Mouse (Mus musculus): ENCODE data around the gene Efnb3.

The Efnb3 gene

DNA sequence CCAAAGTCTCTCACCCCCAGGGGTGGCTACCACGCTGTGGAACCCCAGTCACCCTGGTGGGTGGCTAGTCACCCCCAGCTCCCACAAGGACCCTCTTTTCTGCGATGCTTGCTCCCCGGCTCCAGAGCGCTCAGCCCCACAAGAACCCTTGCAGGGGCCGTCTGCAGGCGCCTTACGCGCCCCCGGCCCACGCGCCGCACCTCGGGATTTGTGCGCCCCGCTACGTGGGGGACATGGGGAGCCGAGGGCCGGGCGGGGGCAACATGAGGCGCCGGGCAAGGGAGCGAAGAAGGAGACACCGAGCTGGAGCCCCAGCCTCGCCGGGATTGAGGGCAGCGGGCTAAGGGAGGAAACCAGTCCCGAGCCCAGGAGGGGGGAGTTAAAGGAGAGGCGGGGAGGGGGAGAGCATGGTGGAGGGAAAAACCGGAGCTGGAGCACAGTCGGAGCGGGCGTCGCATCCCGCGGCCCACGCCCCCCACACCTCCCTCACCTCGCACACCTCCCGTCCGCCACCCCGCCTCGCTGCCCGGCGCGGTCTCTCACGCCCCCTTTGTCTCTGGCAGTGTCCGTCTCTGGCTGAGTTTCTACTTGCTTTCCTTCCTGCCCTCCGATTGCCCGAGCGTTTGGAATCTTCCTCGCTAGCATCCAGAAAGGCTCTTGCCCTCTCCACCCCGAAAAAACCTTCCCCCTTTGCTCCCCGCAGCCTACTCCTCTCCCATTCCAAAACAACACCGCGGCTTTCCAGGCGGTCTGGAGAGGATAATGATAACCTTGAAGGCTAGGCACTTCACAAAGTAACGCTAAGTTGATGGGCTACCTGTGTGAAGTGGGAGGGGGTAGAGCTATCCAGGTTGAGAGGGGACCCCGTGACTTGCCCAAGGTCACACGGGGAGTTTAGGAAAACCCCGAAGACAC, at the start of gene Efnb3:
TSS of gene Efnb3 (minus strand) at position 355 of the 915 bp plus-strand sequence.
- no peak for DNase-seq (ENCODE audit: low spot score in 2 of 2)

DNA sequence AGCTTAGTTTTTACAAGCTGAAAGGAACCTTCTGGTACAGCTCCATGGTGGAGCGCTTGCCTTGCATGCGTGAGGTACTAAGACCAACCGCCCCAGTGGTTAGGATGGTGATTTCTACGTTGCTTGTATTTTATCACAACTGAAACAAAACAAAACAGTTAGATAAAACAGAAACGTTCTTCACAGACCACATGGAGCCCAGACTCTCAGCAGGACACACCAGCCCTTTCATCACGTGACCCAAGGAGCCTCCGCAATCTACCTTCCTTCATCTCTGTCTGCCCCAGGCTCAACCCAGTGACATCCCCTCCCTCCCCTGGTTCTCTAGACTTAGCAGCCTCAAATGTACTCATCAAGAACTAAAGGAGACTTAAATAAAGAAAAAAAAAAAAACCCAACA, 49.4 kb upstream of the Efnb3 start:
- no peak for DNase-seq (ENCODE audit: low spot score in 2 of 2)

DNA sequence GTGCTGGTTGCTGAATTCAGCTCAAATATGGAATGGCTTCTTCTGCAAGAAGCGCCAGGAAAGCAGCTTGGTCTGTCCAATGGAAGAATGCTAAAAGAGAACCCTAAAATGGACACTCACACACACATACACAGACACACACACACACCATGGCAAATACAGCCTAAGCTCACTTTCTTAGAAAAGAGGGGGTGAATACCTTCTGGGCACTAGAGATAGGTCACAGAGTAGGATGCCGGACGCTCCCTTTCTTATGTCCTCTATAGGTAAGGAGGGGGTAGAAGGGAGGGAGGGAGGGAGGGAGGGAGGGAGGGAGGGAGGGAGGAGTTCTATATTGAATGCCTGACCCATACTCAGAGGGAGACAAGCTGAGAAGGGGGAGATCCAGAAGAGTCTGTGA, 48.5 kb upstream of the Efnb3 start:
- DNase-seq (ENCODE audit: low spot score in 2 of 2) = no peak

DNA sequence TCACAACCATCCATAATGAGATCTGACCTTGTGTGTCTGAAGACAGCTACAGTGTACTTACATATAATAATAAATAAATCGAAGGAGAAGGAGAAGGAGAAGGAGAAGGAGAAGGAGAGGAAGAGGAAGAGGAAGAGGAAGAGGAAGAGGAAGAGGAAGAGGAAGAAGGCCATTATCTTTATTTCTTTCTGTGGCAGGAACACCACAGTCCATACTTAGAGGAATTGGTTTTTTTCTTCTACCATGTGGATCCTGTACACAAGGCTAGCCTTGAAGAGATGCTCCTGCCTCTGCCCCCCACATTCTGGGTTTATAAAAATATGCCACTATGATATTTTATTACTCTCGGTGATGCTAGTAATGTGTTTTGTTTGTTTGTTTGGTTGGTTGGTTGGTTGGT, 46.8 kb upstream of the Efnb3 start:
- DNase-seq (ENCODE audit: low spot score in 2 of 2) = no peak

DNA sequence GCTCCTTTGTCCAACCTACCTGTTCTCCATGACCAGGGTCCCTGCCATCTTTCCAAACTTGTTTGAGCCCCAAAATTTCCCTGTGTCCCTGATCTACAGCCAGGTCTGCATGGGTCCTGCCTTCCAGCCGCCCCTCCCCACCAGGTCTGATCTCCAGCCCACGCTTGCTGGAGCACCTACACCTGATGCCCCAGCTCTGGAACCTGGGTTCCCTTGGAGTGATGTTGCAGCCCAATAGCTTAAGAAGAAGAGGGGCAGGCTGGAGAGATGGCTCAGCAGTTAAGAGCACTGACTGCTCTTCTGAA, 46.4 kb upstream of the Efnb3 start:
- DNase-seq (ENCODE audit: low spot score in 2 of 2) = no peak

DNA sequence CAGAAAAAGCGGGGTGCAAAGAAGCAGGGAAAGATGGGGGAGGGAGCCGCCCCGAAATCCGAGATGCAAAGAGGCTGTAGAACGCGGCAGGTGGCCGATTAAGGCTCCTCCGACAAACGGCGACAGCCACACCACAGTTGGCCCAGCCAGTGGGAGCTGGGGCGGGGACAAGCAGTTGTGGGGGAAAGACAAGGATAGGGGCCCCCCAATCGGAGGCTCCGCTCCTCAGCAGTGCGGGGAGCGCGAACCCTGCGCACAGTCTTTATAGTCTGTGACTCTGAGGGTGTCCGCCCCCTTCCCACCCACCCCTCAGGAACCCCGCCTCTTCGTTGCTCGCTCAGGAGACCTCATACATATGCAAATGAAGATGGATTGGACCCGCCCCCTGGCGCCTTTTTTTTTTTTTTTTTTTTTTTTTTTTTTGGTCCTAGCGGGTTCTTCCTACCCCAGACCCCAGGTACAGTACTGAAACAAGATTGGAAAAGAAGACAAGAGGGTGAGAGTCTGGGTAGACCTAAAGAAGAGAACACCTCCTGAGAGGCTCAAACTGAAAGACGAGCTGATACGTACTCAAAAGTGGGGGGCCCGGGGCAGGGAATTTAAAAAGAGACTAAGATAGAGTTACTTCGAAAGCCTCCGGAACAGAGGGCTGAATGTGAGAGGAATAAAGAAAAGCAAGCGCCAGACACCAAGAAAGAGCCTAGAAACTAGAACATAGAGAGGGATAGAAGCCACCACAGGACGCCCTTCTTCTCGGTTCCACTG, 45.9 kb upstream of the Efnb3 start, which contains the start of gene Atp1b2:
TSS of gene Atp1b2 (minus strand) at position 217 of the 765 bp plus-strand sequence.
- peak; percentile 57 to 59 for DNase-seq (ENCODE audit: low spot score in 2 of 2)

DNA sequence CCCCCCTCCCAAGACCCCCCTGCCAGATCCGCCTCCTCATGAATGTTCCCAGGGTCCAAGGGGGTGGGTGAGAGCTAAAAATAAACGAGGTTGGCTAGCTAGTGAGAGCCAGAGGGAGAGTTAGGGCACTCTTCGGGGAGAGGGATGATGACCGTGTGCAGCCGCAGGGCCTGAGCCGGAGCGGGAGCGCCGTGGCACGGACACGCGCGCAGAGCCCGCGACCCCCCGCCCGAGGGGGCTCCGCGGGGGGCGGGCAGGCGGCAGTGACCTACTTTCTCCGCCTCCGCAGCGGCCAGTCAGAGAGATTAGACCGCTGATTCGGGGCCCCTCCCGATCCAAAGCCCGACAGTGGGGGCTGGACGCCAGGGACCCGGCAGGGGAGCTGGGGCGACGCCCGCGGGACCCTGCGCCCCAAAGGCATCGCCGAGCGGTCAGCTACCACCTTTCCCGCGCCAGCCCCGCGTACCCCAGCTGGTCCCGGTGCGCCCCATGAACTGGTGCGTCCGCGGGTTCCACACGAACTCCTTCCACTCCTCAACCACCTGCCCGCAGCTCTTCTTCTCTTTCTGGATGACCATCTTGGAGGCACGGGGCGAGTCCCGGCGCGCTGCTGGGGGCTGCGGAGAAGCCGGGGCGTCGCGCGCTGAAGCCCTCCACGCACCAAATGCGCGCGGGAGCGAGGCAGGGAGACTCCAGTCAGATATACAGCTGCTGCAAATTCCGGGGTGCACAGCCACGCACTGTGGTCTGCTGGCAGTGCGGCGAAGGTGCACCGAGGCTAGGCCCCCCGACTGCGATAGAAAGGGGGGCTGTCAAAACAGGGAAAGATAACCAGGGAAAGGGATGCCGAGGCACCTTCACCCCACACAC, 45.0 kb upstream of the Efnb3 start:
- no peak for DNase-seq (ENCODE audit: low spot score in 2 of 2)

DNA sequence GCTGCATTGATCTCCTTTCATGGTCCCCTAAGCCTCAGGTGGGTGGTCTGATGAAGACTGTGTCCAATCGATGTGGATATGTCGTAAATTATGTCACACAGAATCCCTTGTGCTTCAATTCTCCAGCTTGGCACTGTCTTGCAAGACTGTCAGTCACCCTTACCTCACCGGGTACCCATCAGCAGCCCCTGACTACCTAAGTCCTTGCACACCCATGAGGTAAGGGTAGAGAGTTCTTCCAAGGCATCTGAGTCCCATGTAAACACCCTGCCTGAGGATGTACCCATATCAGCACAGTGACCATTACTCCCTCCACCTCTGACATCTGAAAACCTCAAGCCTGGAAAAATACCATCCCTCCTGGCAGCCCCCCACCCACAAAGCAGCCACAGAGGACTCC, 44.3 kb upstream of the Efnb3 start:
- DNase-seq (ENCODE audit: low spot score in 2 of 2) = no peak

DNA sequence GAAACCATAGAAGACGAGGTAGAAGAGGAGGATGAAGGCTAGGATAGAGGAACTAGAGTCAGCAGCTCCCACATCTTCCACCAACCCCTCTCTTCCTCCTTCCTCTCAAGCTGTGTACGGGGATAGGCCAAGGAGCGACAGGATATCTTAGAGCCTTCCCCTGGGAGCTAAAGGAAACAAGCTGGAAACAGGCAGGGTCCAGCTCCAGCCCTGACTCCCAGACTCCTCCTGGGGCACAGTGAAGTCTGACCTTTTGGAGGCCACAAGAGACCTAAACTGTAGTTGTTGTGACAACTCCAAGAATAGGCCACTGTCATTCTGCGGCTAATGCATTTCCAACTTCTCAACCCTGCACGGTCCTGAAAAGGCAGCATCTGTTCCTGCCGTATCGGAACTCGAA, 43.5 kb upstream of the Efnb3 start:
- no peak for DNase-seq (ENCODE audit: low spot score in 2 of 2)

DNA sequence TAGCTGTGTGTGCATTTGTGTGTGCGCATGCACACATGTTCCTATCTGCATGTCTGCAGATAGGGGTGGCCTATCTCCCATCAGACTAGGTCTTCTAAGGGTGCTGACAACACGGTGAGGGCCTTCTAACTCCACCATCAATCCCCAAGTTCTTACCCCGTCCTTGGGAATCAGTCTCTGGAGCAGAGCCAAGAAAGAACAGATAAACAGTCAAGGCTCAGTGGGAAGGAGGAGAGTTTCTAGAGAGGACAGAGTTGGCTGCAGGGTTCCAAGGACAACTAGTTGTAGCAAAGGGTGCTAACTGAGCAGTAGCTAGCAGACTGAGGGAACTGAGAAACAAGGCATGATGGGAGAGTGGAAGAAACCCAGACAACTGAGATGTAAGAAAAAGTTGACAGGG, 41.8 kb upstream of the Efnb3 start:
- no peak for DNase-seq (ENCODE audit: low spot score in 2 of 2)

DNA sequence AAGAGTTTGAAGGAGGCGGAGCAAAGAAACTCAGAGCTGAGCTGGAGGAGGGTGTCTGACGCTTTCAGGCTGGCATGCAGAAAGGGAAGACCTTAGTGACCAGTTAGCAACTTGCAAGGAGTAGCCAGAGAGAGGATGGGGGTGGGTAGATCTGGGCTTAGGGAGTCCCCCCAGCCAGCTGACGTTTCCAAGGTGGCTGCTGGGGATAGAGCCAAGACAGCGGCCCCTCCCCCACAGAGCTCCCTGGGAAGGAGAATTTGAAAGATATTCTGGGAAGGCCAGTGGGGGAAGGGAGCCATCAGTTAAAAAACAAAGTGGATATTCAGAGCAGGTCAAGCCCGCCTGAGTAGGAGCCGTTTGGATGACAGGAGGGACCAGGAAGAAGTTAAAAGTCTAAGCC, 40.1 kb upstream of the Efnb3 start:
- peak; percentile 38 to 59 for DNase-seq (ENCODE audit: low spot score in 2 of 2)

DNA sequence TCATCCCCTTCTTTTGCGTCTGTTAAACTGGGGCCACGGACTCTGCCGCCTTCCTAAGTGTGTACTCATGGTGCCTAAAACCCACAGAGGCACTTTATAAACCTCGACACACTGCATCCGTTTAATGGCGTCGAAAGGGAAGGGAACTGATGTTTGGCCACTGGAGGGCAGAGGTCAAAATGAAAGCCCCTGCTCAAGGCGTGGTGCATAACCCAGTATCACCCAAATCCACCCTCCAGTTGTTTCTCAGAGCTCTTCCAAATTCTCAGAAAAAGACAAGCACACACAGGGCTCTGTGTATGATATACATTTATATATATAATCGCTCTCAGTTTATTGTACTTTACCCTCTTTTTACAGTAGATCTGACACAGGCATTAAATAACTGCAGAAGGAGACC, 39.4 kb upstream of the Efnb3 start:
- no peak for DNase-seq (ENCODE audit: low spot score in 2 of 2)

DNA sequence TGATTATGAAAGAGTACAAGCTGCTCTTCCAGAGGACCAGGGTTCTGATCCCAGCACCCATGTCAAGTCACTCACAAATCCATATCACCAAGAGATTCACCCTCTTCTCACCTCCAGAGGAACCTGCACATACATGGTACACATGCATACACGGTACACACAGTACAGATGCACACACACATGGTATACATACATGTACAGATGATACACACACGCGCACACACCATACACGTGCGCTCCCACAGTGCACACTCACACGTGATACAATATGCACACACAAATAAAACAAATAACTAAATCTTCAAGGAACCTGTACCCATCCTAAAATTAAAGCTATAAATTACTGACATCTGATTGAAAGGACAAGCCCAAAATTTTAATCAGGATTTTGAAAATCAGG, 34.8 kb upstream of the Efnb3 start:
- no peak for DNase-seq (ENCODE audit: low spot score in 2 of 2)

DNA sequence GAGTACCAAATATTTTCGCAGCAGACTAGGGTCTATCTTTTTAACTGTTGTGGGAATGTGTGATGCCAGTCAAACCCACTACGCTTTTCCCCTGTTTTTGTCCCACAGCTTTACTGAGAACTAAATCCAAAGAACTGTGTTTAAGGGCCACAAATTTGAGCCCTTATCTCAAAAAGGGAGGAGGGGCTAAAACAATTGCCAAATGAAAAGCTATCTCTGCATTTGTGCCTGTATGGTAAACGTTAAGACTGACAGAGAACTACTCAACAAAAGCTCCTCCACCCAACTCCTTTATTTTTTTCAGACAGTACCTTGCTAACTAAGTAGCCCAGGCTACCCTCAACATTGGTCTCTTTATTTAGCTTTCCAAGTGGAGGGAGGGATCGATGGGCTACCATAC, 32.8 kb upstream of the Efnb3 start:
- no peak for DNase-seq (ENCODE audit: low spot score in 2 of 2)

DNA sequence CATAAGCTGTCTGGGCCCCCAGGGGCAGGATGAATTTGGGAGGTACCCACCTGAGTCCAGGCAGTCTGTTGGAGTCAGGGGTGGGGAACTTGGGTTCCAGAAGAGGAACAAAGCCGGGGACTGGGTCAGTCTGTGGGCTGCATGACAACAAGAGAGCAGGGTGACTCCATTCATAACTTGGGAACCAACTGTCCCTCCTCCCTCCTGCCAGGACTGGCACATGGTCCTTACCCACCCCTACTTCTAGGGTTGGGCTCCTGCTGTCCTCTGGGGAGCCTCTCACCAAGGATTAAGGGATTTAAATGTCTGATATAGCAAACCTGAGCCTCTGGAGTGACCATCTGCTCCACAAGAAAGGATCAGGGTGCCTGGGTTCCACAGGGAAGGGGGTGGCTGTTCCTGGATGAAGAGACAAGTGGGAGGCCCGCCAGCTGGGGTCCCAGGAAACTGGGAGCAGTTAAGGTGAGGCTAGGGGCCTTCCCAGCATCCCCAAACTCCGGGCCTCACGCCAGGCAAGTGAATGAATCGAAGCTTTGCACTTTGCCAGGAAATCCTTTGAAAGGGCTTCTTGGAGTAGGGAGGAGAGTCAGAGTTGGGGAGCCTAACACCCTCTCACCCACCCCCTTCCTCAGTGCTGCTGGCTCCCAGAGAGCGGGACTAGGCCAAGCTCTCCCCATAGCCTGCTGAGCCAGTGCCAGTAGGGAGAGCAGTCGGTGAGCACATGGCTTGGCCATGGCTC, 32.1 kb upstream of the Efnb3 start:
- DNase-seq (ENCODE audit: low spot score in 2 of 2) = peak; percentile 27 to 58

DNA sequence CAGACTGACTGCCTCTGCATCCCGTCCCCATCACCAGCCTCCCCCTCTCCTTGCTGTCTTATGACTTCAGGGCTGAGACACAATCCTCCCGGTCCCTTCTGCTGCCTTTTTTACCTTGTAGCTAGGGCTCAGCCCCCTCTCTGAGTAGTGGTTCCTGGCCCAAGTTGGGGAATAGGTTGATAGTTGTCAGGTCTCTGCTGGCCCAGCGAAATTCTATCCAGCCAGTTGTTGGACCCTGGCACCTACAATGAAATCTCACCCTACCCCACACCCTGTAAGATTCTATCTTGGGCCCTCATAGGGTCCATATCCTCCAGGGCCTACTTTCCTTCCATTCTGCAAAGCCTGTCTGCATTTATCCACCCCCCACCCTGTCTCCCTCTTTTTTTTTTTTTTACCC, 31.4 kb upstream of the Efnb3 start:
- DNase-seq (ENCODE audit: low spot score in 2 of 2) = no peak

DNA sequence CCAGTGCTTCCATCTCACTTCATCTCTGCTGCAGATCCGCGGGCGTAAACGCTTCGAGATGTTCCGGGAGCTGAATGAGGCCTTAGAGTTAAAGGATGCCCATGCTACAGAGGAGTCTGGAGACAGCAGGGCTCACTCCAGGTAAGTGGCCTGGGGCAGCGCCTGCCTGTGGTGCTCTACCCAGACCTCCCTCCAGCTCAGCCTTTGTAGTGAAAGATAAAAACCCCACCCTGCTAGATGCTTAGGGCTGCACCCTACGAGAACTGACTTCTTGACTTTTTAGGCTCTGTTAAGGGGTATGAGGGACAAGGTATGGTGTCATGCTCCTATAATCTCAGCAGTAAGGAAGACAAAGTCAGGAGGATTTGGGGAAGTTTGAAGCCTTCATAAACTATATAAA, 30.6 kb upstream of the Efnb3 start:
- no peak for DNase-seq (ENCODE audit: low spot score in 2 of 2)

DNA sequence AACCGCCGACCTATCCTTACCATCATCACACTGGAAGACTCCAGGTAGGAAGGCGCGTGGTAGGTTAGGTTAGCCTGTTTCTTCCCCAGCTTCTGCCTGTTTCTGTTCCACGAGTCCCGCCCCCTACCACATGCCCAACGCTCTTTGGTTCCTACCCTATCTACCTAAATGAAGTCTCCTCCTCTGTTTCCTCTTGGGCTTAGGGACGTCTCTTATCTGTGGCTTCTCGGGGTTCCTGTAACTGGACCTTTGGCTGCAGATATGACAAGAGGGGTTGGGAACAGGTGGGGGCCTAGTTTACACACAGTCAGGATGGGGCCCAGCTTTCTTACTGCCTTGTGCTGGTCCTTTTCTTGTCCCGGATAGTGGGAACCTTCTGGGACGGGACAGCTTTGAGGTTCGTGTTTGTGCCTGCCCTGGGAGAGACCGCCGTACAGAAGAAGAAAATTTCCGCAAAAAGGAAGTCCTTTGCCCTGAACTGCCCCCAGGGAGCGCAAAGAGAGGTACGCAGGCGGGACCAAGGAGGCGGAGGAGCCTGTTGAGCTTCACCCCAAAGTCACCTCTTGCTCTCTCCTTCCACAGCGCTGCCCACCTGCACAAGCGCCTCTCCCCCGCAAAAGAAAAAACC, 29.3 kb upstream of the Efnb3 start:
- DNase-seq (ENCODE audit: low spot score in 2 of 2) = no peak

DNA sequence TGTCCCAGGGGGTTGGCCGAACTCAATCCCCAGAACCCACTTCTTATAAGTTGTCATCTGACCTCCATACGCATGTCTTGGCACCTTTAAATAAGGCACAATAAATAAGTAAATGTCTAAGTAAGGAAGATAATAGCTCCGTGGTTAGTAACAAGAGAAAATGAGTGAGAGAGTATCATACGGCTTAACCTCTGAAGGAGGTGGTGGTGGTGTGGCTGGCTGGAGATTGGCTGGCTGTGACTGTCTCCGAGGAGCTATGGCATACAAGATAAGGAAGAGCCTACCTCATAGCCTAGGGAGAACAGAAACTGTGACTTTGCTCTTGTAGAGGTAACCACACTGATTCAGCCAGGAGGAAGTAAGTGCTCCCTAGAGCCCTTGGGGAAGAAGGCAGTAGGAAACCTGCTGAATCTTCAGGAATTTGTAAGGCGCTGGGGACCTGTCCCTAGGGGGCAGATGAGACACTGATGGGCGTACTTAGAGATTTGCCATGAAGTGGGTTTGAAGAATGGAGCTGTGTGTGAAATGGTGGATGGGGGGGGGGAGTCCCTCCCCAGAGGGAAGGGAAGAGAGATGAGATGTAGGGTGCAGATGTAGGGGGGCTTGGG, 25.8 kb upstream of the Efnb3 start:
- DNase-seq (ENCODE audit: low spot score in 2 of 2) = no peak

DNA sequence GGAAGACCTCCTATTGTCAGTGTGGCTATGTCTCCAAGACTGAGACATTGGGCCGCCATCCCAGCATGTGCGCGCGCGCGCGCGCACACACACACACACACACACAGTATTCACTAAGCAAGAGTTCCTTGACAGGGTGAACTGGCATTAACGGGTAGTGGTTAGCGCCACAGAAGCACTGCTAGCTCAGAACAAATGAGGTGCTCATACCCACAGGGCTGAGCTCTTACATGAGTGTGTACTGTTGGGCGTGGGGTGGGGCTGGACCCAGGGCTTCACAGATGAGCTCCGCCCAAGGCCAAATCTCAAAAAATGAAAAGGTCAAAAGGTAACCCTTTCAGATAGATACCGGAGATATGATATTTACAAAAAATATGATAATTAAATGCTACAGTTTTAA, 24.9 kb upstream of the Efnb3 start:
- DNase-seq (ENCODE audit: low spot score in 2 of 2) = no peak

DNA sequence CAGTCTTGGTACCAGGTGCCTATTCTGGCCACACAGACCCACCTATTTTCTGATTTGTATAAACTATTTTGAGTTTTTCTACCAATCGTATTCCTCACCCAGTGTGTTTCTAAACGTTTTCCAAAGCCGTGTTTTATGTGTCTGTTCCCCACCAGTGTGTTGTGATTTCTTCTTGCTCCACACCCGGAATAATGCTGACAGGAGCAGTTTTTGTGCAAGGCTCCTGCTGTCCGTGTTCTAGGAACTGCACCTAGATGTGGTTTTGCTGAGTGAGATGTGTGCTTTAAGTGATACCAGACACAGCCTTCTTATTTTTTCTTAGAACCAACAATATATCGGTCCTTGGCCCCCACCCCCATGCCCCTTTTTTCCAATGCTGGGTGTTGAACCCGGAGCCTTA, 24.0 kb upstream of the Efnb3 start:
- DNase-seq (ENCODE audit: low spot score in 2 of 2) = no peak
